ENCODE assay signal across 8 mouse cellular contexts in the genomic region with DNA sequence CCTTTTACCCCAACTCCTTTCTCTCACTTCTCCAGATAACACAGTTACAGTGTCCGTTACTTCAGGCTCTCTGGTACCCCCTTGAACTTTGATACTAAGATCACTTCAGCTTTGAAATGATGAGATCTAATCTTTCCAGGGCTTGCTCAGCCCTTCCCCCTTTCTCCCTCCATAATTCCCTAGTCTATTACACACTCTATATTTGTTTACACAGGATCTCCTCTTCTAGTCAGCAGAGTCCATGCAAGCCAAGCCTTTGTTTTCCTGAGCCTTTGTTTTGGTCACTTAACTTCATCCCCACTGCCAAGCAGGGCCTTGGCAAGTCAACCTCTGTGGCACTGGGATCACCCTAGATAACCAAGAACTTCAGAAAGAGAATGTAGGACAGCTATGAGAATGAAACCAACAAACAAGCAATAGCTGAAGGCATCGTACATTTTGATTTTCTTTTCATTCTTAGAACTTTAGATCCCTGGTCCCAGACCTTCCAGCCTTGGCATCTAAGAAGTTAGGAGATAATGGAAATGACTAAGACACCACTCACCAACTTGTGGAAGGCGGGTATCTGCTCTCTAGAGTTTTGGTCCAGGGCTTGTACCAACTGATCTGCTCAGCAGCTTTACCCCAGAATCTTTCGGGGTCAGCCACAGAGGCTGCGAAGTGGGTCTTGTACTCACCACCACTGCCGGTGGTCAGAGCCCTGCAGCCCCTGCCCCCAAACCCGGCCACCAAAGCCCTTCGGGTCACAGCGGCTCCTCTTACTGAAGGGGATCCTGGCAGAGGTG. TPM values are rescaled to one million over a fixed set of nuclear protein-coding genes. Genes with fewer than 3 reads are reported as not detected.
DNase-seq lines count a peak whose midpoint lies in the region; ATAC-seq and TF ChIP-seq lines count a peak whose summit lies in the region.

No protein-coding gene starts in this region.

- H3K9me3 ChIP-seq in embryonic facial prominence, embryonic 11.5 days (replicated peaks; ENCODE audit: control insufficient read depth, low read length) = no peaks in the 10 kb centered on the region
- H3K9me3 ChIP-seq in hindbrain, embryonic 13.5 days = no peaks in the 10 kb centered on the region
- no peaks in the 10 kb centered on the region for H3K9me3 ChIP-seq in midbrain, embryonic 14.5 days (ENCODE audit: control insufficient read depth, low read length)

- DNase-seq in kidney, adult 2 months = no peak
- DNase-seq in kidney, postnatal 36 days = no peak
- no peak for DNase-seq in embryonic facial prominence, embryonic 11.5 days (ENCODE audit: low spot score)
- no peak for DNase-seq in midbrain, embryonic 14.5 days
- DNase-seq in cerebellum, adult 11 months = no peak

- peak overlapping the region; percentile 67 for H3K4me3 ChIP-seq in kidney, adult 2 months (ENCODE audit: insufficient read depth, low read depth, low read length)
- peak overlapping the region; percentile 51 for H3K4me3 ChIP-seq in embryonic facial prominence, embryonic 11.5 days (ENCODE audit: low read depth, low read length)
- H3K4me3 ChIP-seq in hindbrain, embryonic 13.5 days = peak overlapping the region; percentile 39
- peak overlapping the region; percentile 30 for H3K4me3 ChIP-seq in midbrain, embryonic 14.5 days (replicated peaks; ENCODE audit: low read depth, low read length)

- peak overlapping the region; percentile 76 for H3K4me2 ChIP-seq in embryonic facial prominence, embryonic 11.5 days (ENCODE audit: low read depth, low read length)
- H3K4me2 ChIP-seq in hindbrain, embryonic 13.5 days = peak overlapping the region; percentile 54
- H3K4me2 ChIP-seq in midbrain, embryonic 14.5 days (ENCODE audit: low read length) = peak overlapping the region; percentile 53

- H3K27me3 ChIP-seq in kidney, adult 2 months (replicated peaks; ENCODE audit: control insufficient read depth, insufficient read depth, low read length) = no peaks in the 10 kb centered on the region
- no peaks in the 10 kb centered on the region for H3K27me3 ChIP-seq in embryonic facial prominence, embryonic 11.5 days (ENCODE audit: control insufficient read depth, insufficient read depth, low read length)
- H3K27me3 ChIP-seq in hindbrain, embryonic 13.5 days = no peaks in the 10 kb centered on the region
- no peaks in the 10 kb centered on the region for H3K27me3 ChIP-seq in midbrain, embryonic 14.5 days (ENCODE audit: control insufficient read depth, insufficient read depth, low read length)

- TF ChIP-seq CTCF in kidney, adult 2 months (conservative IDR thresholded peaks at IDR 0.05; ENCODE audit: insufficient read depth, insufficient read length, low read depth, low read length) = no peak

- no peaks in the 10 kb centered on the region for H3K36me3 ChIP-seq in kidney, adult 2 months (ENCODE audit: control insufficient read depth, insufficient read depth, low read length)
- H3K36me3 ChIP-seq in embryonic facial prominence, embryonic 11.5 days (replicated peaks; ENCODE audit: control insufficient read depth, insufficient read depth, low read depth, low read length) = no peaks in the 10 kb centered on the region
- no peaks in the 10 kb centered on the region for H3K36me3 ChIP-seq in hindbrain, embryonic 13.5 days
- H3K36me3 ChIP-seq in midbrain, embryonic 14.5 days (ENCODE audit: control insufficient read depth, insufficient read depth, low read length) = no peaks in the 10 kb centered on the region

- peak overlapping the region; percentile 30 for H3K27ac ChIP-seq in kidney, adult 2 months (ENCODE audit: insufficient read depth, low read depth, low read length)
- H3K27ac ChIP-seq in embryonic facial prominence, embryonic 11.5 days (replicated peaks; ENCODE audit: low read depth, low read length) = peak overlapping the region; percentile 52; the same call in 1 of the 2 replicates
- no peak overlapping the region for H3K27ac ChIP-seq in hindbrain, embryonic 13.5 days
- H3K27ac ChIP-seq in midbrain, embryonic 14.5 days (replicated peaks; ENCODE audit: low read depth, low read length) = no peak overlapping the region

- ATAC-seq in embryonic facial prominence, embryonic 11.5 days (replicated peaks; ENCODE audit: insufficient number of reproducible peaks, low FRiP score, low TSS enrichment, low read depth) = peak; percentile 68; the same call in 1 of the 2 replicates
- ATAC-seq in hindbrain, embryonic 13.5 days (ENCODE audit: low FRiP score) = peak; percentile 36
- peak; percentile 12; the same call in 1 of the 2 replicates for ATAC-seq in midbrain, embryonic 14.5 days (ENCODE audit: low FRiP score, low TSS enrichment)
- no peak; the same call in 1 of the 2 replicates for ATAC-seq in cerebellum, adult (ENCODE audit: insufficient number of reproducible peaks, low FRiP score, low TSS enrichment)
- ATAC-seq in CD4-positive, CD25-positive, alpha-beta regulatory T cell, adult 4 months = no peak

- H3K9ac ChIP-seq in embryonic facial prominence, embryonic 11.5 days (replicated peaks; ENCODE audit: low read length) = peak overlapping the region; percentile 63
- H3K9ac ChIP-seq in hindbrain, embryonic 13.5 days = peak overlapping the region; percentile 64
- no peak overlapping the region; the same call in 1 of the 2 replicates for H3K9ac ChIP-seq in midbrain, embryonic 14.5 days (replicated peaks; ENCODE audit: low read length)

- H3K4me1 ChIP-seq in kidney, adult 2 months (ENCODE audit: control insufficient read depth, insufficient read depth, low read length) = no peaks in the 10 kb centered on the region
- no peaks in the 10 kb centered on the region for H3K4me1 ChIP-seq in embryonic facial prominence, embryonic 11.5 days (ENCODE audit: control insufficient read depth, insufficient read depth, low read length)
- peaks cover 7% of the 10 kb centered on the region for H3K4me1 ChIP-seq in hindbrain, embryonic 13.5 days (replicated peaks)
- H3K4me1 ChIP-seq in midbrain, embryonic 14.5 days (ENCODE audit: control insufficient read depth, insufficient read depth, low read length) = peaks cover 14% of the 10 kb centered on the region; the same call in 1 of the 2 replicates

- TF ChIP-seq POLR2A in kidney, adult 2 months (IDR thresholded peaks at IDR 0.05; ENCODE audit: low read depth, low read length) = no peak

- 14% methylated on average over 9 of the region's 9 CpGs for WGBS in kidney, adult 2 months
- WGBS in embryonic facial prominence, embryonic 11.5 days = 7% methylated on average over 9 of the region's 9 CpGs
- 11% methylated on average over 9 of the region's 9 CpGs for WGBS in hindbrain, embryonic 13.5 days
- 11% methylated on average over 9 of the region's 9 CpGs for WGBS in midbrain, embryonic 14.5 days

RNA-seq across cellular contexts. Expression of a gene that starts 0.5 kb away (rescaled TPM):
- polyA plus RNA-seq in kidney, adult 2 months (2012; rRNA removed) = 4.2 and 5.3 TPM in 2 replicates
- polyA plus RNA-seq in embryonic facial prominence, embryonic 11.5 days (2014; fragmentation: Nextera tagmentation; extraction: Ambion mirVana) = 6.7 and 7.0 TPM in 2 replicates
- 1.6 and 2.0 TPM in 2 replicates for polyA plus RNA-seq in hindbrain, embryonic 13.5 days (2015; fragmentation: Nextera tagmentation; extraction: Ambion mirVana)
- 0.16 and 0.79 TPM in 2 replicates for polyA plus RNA-seq in midbrain, embryonic 14.5 days (2014; fragmentation: Nextera tagmentation; extraction: Ambion mirVana)
- not detected for polyA plus RNA-seq in CD4-positive, CD25-positive, alpha-beta regulatory T cell, adult 4 months (2017; shearing (Covaris generic))

Comparison
In these comparisons a context has a peak if more than half of its experiments do, and no peak if none do; other contexts are left out.
1. H3K27ac ChIP-seq: peak in kidney, adult 2 months (single experiment) and embryonic facial prominence, embryonic 11.5 days (single experiment); none in hindbrain, embryonic 13.5 days (single experiment) and midbrain, embryonic 14.5 days (single experiment).
2. ATAC-seq: peak in embryonic facial prominence, embryonic 11.5 days (single experiment), hindbrain, embryonic 13.5 days (single experiment) and midbrain, embryonic 14.5 days (single experiment); none in cerebellum, adult (single experiment) and CD4-positive, CD25-positive, alpha-beta regulatory T cell, adult 4 months (single experiment).
3. Peak in every context shown above with its lines, with median percentiles within 50 percentile points of each other: H3K4me3 ChIP-seq and H3K4me2 ChIP-seq.